Mouse (Mus musculus) kidney, embryonic 15.5 days (tissue): ENCODE measurements around the gene Tubb2a. TPM values are rescaled to one million over a fixed set of nuclear protein-coding genes. Genes with fewer than 3 reads are reported as not detected.

Experiments used
- ATAC-seq: fragments of 200-750 bp; cut with Nextera tagmentation; replicated peaks from 2 replicates; pipeline ENCODE4 v1.8.0; 2017; ENCODE audit warnings: moderate TSS enrichment; ENCODE audit not compliant: low FRiP score
- H3K27ac ChIP-seq: fragments of 300-500 bp; sonication (generic); 2 replicates; pipeline ENCODE4 v1.5.1; 2015; ENCODE audit warnings: mild to moderate bottlenecking, inconsistent platforms
- H3K27me3 ChIP-seq: fragments of 300-500 bp; sonication (generic); 2 replicates; pipeline ENCODE4 v1.6.1; 2015; ENCODE audit warnings: inconsistent platforms
- H3K36me3 ChIP-seq: fragments of 300-500 bp; sonication (generic); 2 replicates; pipeline ENCODE4 v1.6.1; 2015; ENCODE audit warnings: inconsistent platforms
- H3K4me1 ChIP-seq: fragments of 300-500 bp; sonication (generic); 2 replicates; pipeline ENCODE4 v1.6.1; 2015; ENCODE audit warnings: inconsistent platforms
- H3K4me2 ChIP-seq: fragments of 300-500 bp; sonication (generic); 2 replicates; pipeline ENCODE4 v1.6.1; 2015; ENCODE audit warnings: moderate library complexity, mild to moderate bottlenecking, inconsistent platforms
- H3K4me3 ChIP-seq: fragments of 300-500 bp; sonication (generic); replicated peaks from 2 replicates; pipeline ENCODE4 v1.5.1; 2015; ENCODE audit warnings: mild to moderate bottlenecking, inconsistent platforms
- H3K9ac ChIP-seq: fragments of 300-500 bp; sonication (generic); 2 replicates; pipeline ENCODE4 v1.6.1; 2015; ENCODE audit warnings: mild to moderate bottlenecking, inconsistent platforms
- H3K9me3 ChIP-seq: fragments of 300-500 bp; sonication (generic); replicated peaks from 2 replicates; pipeline ENCODE4 v1.6.1; 2016; ENCODE audit warnings: inconsistent platforms
- WGBS: fragments of 180-500 bp; shearing (Covaris S2); methylation state at CpG from one replicate; pipeline ENCODE4 v1.1.7; 2015; ENCODE audit warnings: mixed read lengths; 5-methylcytosine and 5-hydroxymethylcytosine counted together
- polyA plus RNA-seq: library from polyadenylated mRNA; unstranded; fragments of >200 nt; fragmentation: Nextera tagmentation; extraction: Ambion mirVana; gene quantifications from 2 replicates; pipeline ENCODE4 v1.2.1, GENCODE M21; 2015

Tubb2a gene
- polyA plus RNA-seq, 1 experiment from 2014 or later: 132 TPM

DNA sequence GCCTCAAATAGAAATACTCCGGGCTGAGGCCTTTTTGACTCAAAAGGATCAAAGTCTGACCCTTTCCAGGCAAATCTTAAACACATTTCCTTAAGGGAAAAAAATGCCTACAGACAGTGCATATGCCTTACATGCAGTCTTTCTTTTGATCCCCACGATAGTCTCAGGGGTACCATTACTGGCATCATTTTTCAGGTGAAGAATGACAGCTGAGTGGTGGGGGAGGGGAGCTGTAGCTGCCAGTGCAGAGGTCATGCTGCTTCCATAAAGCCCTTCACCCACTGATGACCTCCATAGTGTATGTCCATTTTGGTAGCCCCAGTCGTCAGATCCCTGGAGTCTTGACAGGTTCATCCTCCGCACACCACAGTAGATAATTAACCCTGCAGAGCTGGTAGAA lies 7.5 kb downstream of the Tubb2a start:
- ATAC-seq: no peak
- H3K36me3 ChIP-seq: peaks cover 18% of the 10 kb centered on the region
- H3K9ac ChIP-seq: no peak overlapping the region
- no peak overlapping the region for H3K4me2 ChIP-seq
- no peaks in the 10 kb centered on the region for H3K9me3 ChIP-seq
- WGBS: 51% methylated on average over 4 of the region's 4 CpGs
- H3K27ac ChIP-seq: no peak overlapping the region
- H3K4me3 ChIP-seq: no peak overlapping the region
- H3K4me1 ChIP-seq: 0 out of 2 replicates have a peak, but pooled peaks cover 3% of the 10 kb centered on the region
- H3K27me3 ChIP-seq: no peaks in the 10 kb centered on the region

DNA sequence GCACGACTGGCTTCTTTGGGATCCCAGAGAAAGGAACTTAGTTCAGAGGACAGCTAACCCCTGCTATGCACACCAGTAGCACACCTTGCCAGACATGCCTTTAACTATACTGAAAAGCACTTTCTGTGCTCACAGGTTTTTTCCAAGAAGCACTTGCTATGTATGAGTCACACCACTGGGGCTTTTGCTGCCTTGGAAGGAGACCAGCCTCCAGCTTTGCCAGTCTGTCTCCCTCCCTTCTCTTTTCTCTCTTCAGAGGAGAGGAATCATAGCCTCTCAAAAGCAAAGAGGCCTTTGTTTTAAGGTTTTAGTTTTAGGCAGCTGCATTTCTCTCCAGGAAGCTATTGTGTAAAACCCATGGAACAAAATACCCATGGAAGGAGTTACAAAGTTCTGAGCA lies 11.5 kb downstream of the Tubb2a start:
- Histone ChIP-seq H3K36me3 (peaks cover 35% of the 10 kb centered on the region), H3K27me3 (no peaks in the 10 kb centered on the region), H3K9me3 (no peaks in the 10 kb centered on the region), H3K27ac (no peak overlapping the region), H3K4me3 (no peak overlapping the region), H3K4me1 (0 out of 2 replicates have a peak, but pooled peaks cover 3% of the 10 kb centered on the region), H3K9ac (no peak overlapping the region), H3K4me2 (no peak overlapping the region)
- ATAC-seq: no peak
- 88% methylated on average over 1 of the region's 1 CpGs for WGBS

DNA sequence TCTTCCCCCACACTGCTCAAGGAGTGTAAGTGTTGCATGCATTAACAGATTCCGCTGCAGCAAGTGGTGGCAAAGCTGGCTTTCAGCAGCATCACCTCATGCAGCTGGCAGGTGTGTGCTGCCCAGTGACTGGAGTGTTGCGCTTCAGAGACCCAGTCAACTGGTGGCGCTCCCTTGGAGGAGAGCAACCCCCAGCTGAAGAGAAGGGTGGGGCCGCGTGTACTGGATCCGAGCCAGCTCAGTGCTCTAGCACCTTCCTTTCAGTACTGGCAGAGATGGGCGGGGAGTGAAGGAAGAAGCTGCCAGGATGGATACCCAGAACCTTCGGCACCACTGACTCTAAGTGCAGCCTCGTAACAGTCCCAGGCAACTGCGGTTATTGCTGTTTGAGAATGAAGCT lies 15.3 kb downstream of the Tubb2a start:
- Histone ChIP-seq H3K4me3 (no peak overlapping the region), H3K9ac (no peak overlapping the region), H3K4me1 (no peaks in the 10 kb centered on the region), H3K4me2 (no peak overlapping the region), H3K9me3 (no peaks in the 10 kb centered on the region), H3K36me3 (peaks cover 58% of the 10 kb centered on the region), H3K27ac (no peak overlapping the region), H3K27me3 (no peaks in the 10 kb centered on the region)
- 85% methylated on average over 10 of the region's 10 CpGs for WGBS
- ATAC-seq: no peak

DNA sequence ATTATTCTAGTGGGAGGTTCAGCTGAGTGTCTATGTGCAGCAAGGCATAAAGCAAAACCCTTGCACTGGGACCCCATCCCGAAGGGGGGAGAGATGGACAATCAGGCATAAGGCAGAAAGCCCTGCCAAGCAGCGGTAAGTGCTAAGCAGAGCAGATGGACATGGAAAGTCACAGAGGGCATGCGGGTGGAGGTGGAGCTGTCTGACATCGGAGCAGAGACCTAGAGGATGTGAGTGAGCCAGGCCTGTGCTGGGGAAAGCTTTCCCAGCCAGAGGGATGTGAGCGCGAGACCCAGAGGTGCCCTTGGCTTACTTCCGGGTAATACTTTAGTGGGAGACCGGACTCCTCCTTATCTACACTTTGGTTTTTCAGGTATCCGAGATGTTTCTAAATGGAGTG lies 17.7 kb downstream of the Tubb2a start:
- no peak for ATAC-seq
- Histone ChIP-seq H3K27me3 (no peaks in the 10 kb centered on the region), H3K4me1 (no peaks in the 10 kb centered on the region; the same call in 1 of the 2 replicates), H3K27ac (no peak overlapping the region), H3K36me3 (peaks cover 72% of the 10 kb centered on the region), H3K4me3 (no peak overlapping the region), H3K9ac (no peak overlapping the region), H3K9me3 (no peaks in the 10 kb centered on the region), H3K4me2 (no peak overlapping the region)
- 89% methylated on average over 9 of the region's 9 CpGs for WGBS

DNA sequence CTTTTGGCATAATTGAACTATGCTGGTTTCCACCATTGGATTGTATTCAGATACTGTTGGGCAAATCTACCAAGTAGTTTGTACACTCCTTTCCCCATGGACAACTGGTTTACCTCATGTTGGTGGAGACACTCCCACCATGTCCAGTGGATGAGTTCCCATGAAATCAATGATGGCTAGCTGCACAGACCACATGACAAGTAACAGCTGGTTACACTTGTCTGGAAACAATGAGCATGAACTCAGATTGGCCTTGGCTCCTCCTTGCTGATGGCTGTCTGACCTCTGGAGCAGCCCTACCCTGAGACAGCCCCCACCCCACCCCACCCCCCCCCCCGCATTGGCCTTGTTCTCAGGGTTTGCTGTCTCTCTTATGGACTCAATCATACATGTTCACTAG lies 20.6 kb downstream of the Tubb2a start:
- ATAC-seq: no peak
- H3K27me3 ChIP-seq: no peaks in the 10 kb centered on the region
- 100% methylated on average over 1 of the region's 1 CpGs for WGBS

DNA sequence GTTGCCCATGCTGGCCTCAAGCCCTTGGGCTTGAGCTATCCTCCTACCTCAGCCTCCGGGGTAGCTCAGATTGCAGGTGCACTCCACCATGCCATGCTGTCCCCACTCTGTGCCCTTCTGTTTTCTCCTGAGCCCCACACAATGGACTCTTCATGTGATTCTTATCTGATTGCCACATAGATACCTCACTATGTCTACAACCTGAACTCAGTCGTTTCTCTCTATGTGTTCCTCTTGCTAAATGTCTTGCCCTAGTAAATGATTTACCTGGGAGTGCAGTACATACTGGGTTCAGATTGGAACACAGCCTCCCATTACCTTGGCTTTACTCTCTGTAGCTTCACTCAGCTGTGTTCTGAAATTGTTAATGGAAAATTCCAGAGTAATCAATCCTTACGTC lies 22.8 kb downstream of the Tubb2a start:
- no peak overlapping the region for H3K9ac ChIP-seq
- no peaks in the 10 kb centered on the region for H3K27me3 ChIP-seq
- WGBS: 75% methylated on average over 3 of the region's 3 CpGs
- peaks cover 16% of the 10 kb centered on the region for H3K4me1 ChIP-seq
- no peak overlapping the region for H3K4me3 ChIP-seq
- no peak overlapping the region for H3K4me2 ChIP-seq
- H3K27ac ChIP-seq: 0 out of 2 replicates have a peak overlapping the region, but pooled peaks have one; percentile 41
- H3K9me3 ChIP-seq: no peaks in the 10 kb centered on the region
- peak; percentile 64 for ATAC-seq
- H3K36me3 ChIP-seq: peaks cover 66% of the 10 kb centered on the region

More for the DNA sequence above, 20.6 kb downstream of the Tubb2a start:
- H3K9ac ChIP-seq: no peak overlapping the region
- H3K27ac ChIP-seq: no peak overlapping the region
- peaks cover 16% of the 10 kb centered on the region for H3K4me1 ChIP-seq
- no peaks in the 10 kb centered on the region for H3K9me3 ChIP-seq
- no peak overlapping the region for H3K4me3 ChIP-seq
- peaks cover 62% of the 10 kb centered on the region for H3K36me3 ChIP-seq
- H3K4me2 ChIP-seq: no peak overlapping the region

DNA sequence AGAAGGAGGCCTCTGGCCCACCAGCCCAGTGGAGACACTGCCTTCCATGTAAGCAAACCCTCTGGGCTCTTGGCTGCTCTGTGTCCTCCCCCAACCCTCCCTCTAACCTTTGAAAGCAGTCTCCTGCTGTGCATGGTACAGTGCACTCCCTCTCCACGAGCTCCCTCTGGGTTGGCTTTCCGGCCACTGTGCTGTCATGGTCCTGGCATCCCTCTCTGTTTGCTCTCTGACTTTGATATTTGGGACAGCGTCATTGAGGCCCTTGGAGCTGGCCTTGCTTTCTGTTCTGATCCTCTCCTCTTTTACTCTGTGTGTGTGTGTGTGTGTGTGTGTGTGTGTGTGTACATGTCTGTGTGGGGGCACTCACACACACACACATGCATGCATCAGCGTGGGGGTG lies 23.4 kb downstream of the Tubb2a start:
- Histone ChIP-seq H3K9me3 (no peaks in the 10 kb centered on the region), H3K4me2 (no peak overlapping the region)
- WGBS: 56% methylated on average over 4 of the region's 4 CpGs

DNA sequence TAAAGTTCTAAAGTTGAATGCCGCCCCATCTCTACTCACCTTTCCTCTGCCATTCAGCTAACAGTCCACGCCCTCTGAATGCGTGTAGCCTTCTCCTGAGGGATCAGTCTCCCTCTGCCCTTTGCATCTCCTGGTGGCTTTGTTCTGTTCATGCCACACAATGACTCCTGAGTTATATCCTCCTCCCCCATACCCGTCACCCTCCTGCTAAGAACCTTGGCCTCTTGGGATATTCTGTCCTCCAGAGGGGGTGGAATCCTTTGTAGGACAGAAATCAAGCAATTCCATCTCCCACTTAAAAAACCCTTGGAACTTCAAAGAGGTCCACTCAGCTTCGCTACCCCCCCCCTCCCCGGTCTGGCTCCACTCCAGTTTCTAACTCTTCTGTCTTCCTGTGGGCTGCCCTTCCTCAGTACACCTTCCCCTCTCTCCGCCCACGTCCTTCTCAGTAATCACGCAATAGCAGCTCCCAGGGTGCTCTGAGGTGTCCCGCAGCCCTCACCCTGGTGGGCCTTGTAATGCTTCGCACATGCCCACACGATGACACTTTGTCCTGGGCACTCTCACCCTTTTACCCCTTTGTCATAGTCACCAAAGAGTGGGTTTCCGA lies 24.0 kb downstream of the Tubb2a start:
- peaks cover 67% of the 10 kb centered on the region for H3K36me3 ChIP-seq
- no peaks in the 10 kb centered on the region for H3K9me3 ChIP-seq
- H3K9ac ChIP-seq: no peak overlapping the region
- H3K4me2 ChIP-seq: no peak overlapping the region
- ATAC-seq: no peak
- WGBS: 69% methylated on average over 13 of the region's 13 CpGs
- no peaks in the 10 kb centered on the region for H3K27me3 ChIP-seq
- H3K4me1 ChIP-seq: peaks cover 16% of the 10 kb centered on the region
- 0 out of 2 replicates have a peak overlapping the region, but pooled peaks have one; percentile 41 for H3K27ac ChIP-seq
- no peak overlapping the region for H3K4me3 ChIP-seq

More for the DNA sequence above, 23.4 kb downstream of the Tubb2a start:
- Histone ChIP-seq H3K4me3 (no peak overlapping the region), H3K4me1 (peaks cover 16% of the 10 kb centered on the region), H3K9ac (no peak overlapping the region), H3K27ac (peak overlapping the region; percentile 41; the same call in 1 of the 2 replicates), H3K36me3 (peaks cover 65% of the 10 kb centered on the region), H3K27me3 (no peaks in the 10 kb centered on the region)
- peak; percentile 81; the same call in 1 of the 2 replicates for ATAC-seq

DNA sequence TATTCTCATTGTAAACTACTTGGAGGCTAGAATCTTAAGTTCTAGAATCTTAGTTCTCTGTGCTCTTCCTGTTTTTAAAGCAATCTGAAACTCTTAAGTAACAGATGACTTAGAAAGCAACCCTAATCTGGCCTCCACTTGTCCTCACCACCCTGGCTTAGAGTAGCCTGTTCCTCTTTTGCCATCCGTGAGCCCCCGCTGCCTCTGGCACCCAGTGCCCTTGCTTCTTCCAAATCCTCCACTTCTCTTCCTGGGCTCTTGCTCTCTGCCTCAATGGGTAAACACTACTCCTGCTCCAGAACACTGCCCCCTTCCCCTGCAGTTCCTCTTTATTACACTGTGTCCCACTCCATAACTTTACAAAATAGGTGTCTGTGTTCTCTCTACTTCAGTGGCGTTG lies 26.1 kb downstream of the Tubb2a start:
- Histone ChIP-seq H3K4me1 (peaks cover 16% of the 10 kb centered on the region), H3K9ac (no peak overlapping the region), H3K27ac (no peak overlapping the region), H3K4me2 (no peak overlapping the region), H3K27me3 (no peaks in the 10 kb centered on the region), H3K4me3 (no peak overlapping the region), H3K36me3 (peaks cover 66% of the 10 kb centered on the region), H3K9me3 (no peaks in the 10 kb centered on the region)
- ATAC-seq: no peak
- 89% methylated on average over 3 of the region's 3 CpGs for WGBS

DNA sequence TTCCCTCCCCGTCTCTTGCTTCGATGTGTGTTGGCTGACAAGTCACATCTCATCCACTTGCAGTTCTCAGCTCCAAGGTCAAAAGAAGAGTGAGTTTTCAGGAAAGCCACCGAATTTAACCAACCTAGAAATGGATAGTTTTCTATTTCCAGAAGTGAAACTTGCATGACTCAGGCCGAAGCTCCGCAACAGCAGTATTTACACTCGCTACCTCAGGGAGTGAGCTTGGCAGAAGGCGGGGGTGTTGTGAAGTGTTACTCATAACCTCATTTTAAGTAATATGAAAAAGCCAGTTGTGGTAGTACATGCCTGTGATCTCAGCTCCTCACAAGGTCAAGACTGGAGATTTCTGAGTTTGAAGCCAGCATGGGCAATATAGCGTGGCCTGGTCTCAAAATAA lies 27.3 kb downstream of the Tubb2a start:
- H3K9me3 ChIP-seq: no peaks in the 10 kb centered on the region
- 94% methylated on average over 8 of the region's 8 CpGs for WGBS
- H3K27ac ChIP-seq: no peak overlapping the region
- no peak for ATAC-seq
- H3K4me2 ChIP-seq: no peak overlapping the region
- no peaks in the 10 kb centered on the region for H3K27me3 ChIP-seq
- H3K36me3 ChIP-seq: peaks cover 56% of the 10 kb centered on the region
- no peak overlapping the region for H3K9ac ChIP-seq
- no peak overlapping the region for H3K4me3 ChIP-seq
- peaks cover 18% of the 10 kb centered on the region for H3K4me1 ChIP-seq

DNA sequence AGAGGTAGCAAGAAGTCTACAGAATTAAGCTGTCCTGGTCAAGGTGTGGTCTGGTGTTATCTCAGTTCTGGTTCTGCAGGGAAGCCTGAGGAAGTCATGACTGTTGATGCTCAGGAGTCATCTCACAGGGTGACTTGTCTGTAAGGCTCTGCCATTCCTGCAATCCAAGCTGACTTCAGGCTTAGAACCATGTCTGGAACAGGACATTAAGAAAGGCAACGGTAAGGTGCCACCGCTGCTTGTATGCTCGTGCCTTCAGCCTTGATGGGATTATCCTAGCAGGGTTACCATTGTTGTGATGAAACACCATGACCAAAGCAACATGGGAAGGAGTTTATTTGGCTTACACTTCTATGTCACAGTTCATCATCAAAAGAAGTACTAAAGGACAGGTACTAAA lies 30.3 kb downstream of the Tubb2a start:
- Histone ChIP-seq H3K36me3 (peaks cover 44% of the 10 kb centered on the region), H3K9me3 (no peaks in the 10 kb centered on the region), H3K4me3 (no peak overlapping the region), H3K9ac (no peak overlapping the region), H3K4me2 (no peak overlapping the region), H3K27me3 (no peaks in the 10 kb centered on the region), H3K27ac (no peak overlapping the region), H3K4me1 (0 out of 2 replicates have a peak, but pooled peaks cover 2% of the 10 kb centered on the region)
- WGBS: 92% methylated on average over 3 of the region's 3 CpGs
- no peak for ATAC-seq

DNA sequence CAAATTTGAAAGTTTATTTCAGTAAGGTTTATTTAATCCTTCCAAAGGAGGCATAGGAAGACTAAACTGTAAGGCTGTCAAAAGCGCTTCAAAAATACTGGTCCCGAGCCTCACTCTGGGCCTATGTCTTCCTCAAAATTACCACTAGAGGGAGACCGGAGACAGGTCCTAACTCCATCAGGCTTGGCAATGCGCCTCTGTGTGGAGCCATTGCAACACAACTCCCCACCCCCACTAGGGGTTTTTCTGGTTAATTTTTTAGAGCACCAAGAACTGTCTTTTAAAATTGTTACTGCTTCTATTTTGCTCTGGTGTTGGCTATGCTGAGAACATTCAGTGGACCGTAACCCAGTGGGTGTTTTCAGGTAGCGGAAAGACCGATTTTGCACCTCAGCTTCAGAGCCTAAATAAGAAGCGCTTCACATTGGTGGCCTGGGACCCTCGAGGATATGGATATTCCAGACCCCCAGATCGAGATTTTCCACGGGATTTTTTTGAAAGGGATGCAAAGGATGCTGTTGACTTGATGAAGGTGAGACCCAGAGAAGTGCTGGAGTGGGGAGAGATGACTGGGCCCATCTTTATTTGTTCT lies 31.3 kb downstream of the Tubb2a start:
- no peaks in the 10 kb centered on the region for H3K27me3 ChIP-seq
- H3K36me3 ChIP-seq: peaks cover 37% of the 10 kb centered on the region
- no peaks in the 10 kb centered on the region for H3K9me3 ChIP-seq
- peak; percentile 85 for ATAC-seq
- no peak overlapping the region for H3K9ac ChIP-seq
- no peak overlapping the region for H3K27ac ChIP-seq
- WGBS: 43% methylated on average over 11 of the region's 11 CpGs
- H3K4me3 ChIP-seq: no peak overlapping the region
- no peak overlapping the region for H3K4me2 ChIP-seq
- 0 out of 2 replicates have a peak, but pooled peaks cover 2% of the 10 kb centered on the region for H3K4me1 ChIP-seq
